Mouse (Mus musculus) lung, postnatal 14 days (tissue): ENCODE data around the gene Padi3.
A peak's percentile ranks its signal among the peaks of the same experiment; 100 is the strongest.

Experiments used
- DNase-seq: peaks from one replicate; pipeline ENCODE4 v3.0.0; 2021

The Padi3 gene

DNA sequence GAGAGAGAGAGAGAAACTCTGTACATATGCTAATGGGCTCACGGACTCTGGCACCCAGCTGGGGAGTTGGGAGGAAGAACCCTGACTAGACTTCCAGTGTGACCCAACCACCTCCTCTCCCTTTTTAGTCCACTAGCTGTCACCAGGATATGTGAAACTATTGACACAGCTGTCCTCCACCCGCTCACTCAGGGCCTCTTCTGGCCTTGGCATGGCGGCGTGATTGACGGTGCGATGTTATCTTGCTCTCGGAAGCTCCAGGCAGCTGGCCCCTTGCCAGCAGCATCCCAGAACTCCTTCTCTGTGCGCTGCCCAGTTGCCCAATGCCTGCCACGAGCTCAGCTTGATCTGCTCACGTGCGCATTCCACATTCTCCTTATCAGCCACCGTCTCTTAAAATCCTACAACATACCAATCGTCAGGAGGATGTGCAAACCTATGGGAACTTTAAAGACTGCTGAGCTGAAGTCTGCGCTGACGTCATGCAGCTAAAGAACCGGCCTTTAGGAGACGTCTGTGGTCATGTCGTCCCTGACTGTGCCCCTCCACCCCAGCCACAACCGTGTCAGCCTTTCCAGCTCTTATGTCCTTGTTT, 30.5 kb downstream of the Padi3 start:
- peak; percentile 22 for DNase-seq

DNA sequence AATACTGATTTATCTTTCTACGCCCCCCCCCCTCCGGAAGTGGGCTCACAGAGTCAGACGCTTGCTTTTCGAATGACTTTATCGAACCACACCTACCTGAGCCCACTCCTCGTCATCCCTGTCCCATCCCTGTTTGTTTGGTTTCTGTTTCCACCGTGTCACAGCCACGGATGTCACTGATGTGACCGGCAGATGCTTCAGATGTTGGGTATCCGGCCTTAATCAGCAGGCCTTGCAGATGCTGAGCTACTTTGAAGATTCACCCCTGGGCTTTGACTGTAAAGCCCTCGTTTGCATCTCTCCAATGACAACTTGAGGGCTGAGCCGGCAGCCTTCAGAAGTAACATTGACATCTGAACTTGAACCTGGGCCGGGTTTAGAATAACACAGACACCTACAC, 33.8 kb downstream of the Padi3 start:
- DNase-seq: no peak

DNA sequence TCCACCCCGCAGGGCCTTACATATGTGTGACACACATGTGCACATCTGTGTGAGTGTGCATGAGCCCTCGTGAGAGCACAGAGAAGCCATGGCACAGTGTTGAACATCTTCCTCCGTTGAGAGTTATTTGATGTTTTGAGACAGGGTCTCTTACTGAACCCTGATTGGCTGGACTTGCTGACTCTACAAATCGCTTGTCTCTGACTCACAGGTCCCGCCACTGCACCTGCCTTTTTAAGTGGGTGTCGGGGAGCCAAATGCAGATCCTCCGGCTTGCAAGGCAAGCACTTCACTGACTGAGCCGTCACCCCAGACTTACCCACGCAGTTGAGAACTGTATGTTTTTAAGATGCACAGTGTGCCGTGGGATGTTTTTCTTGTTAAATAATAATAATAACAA, 34.6 kb downstream of the Padi3 start:
- no peak for DNase-seq

DNA sequence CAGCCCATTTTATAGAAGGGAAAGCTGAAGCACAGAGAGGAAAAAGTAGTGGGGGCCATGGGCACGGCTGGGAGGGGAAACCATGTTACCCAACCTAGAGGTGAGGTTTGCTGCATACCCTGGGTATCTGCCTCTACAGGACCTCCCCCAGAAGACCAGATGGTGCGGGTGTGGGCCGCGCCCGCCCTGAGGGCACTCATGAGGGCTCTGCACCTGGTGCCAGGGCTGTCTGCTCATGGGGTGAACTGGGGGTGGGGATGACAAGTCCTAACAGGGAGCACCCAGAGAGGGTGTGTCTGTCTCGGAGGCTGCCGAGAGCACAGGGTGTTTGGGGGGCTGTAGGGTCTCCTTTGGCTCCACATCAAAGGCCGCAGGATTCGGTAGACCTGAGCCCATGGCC, 35.6 kb downstream of the Padi3 start:
- no peak for DNase-seq

DNA sequence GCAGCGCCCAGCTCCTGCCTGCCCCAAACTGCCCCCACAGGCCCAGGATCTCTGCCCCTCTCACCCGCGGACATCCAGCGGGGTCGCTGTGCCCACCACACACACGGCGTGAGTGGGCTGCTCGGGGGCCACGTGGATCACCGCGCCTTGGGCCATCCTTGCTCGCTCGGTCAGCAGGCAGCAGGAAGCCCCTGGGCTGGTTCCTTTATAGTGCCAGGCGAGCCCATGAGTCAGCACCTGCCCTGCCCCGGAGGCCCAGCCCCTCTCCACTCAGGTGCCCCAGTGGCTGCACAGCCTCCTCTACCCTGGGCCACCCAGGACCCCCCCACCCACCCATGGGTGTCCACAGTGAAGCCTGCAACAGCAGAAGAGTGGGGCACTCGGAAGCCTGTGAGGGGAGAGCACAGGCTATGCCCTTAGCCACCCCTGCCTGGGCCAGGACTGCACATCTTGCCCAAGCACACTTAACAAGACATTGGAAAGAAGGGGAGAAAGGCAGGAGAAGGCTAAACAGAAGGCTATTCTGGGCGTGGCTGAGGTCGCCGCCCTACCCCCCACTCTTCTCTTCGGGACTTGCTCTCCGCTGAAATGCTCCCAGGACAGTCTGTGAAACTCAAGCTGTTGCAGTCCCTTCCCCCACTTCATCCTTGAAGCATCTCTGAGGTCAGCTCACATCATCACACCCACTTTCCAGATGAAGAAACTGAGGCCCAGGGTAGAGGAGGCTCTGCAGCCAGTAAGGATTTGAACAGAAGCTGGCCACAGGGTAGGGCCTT, 36.2 kb downstream of the Padi3 start, which contains the start of gene Padi4:
TSS of gene Padi4 (minus strand) at position 212 of the 776 bp plus-strand sequence.
- no peak for DNase-seq

DNA sequence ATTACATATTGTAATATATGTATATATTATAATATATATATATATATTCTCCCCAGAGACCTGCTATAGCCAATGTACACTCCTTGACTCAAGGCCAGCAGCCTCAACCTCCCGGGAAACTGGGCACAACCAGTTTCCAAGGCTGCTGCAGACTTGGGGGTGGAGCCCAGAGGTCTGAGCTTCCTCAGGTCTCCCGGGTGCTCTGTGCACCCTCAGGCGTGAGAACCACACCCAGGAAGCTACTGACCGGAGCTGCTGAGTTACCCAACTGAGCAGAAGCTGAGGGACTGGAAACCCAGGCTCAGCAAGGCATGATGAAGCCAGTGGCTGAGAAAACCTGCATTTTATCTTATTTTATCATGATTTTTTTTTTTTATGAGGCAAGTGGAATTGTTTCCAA, 39.4 kb downstream of the Padi3 start:
- peak; percentile 18 for DNase-seq

DNA sequence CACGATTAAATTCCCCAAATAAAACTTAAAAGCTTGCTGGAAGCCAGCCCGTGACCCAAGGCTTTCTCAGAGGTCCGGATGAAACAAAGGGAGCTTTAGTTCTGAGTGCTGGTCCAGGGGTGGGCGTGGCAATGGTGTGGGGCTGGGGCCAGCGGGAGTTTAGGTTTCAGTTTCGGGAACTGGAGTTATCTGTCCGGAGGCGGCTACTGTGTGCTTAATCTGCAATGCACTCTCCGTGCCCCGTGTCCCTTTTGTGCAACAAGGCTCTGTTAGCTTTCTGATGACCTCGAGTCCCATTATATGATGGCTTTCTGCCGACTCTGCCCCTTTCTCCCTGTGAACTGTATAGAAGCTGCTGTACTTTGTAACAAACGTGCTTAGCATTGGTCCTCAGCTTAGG, 40.0 kb downstream of the Padi3 start:
- DNase-seq: peak; percentile 66

DNA sequence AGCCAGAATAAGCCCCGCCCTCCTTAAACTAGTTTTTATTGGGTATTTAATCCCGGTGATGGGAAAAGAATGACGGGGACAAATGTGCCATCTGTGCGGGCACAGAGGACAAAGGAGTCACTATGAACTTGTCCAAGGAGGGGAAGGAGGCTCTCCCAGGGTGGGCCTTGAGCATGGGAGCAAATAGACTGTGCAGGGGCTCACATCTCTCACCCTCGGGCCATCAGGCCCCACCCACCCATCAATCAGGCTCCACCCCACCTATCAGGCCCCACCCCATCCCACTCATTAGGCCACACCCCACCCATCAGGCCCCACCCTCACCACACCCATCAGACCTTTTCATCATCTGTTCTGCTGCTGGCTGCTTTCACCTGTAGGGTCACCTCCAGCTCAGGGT, 41.5 kb downstream of the Padi3 start:
- no peak for DNase-seq

DNA sequence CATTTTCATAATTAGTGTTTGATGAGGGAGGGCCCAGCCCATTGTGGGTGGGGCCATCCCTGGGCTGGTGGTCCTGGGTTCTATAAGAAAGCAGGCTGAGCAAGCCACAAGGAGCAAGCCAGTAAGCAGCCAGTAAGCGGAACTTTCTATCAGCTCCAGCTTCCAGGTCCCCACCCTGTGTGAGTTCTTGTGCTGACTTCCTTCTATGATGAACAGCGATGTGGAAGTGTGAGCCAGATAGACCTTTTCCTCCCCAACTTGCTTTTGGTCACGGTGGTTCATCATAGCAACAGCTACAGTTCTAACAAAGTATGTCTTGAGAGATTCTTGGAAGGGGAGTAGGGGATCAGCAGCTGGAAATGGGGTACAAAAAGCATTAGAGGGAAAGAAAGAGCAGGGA, 44.5 kb downstream of the Padi3 start:
- DNase-seq: no peak

DNA sequence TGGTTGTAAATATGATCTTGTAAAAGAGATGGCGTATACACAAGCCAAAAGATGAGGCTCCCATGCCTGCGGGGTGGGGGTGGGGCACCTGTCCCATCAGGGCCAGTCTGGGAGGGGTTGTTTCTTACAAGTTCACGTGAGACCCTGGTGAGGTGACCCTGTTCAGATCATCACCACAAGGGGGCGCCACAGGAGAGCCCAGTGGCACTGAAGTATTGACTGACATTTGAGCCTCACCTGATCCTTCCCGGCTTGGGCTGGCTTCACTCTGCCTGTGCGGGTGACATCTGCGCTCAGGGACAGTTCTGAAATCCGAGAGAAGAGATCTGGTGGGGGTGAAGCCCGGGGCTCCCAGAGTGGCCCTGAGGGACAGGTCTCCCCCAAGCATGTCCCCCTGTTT, 47.3 kb downstream of the Padi3 start:
- peak; percentile 75 for DNase-seq

DNA sequence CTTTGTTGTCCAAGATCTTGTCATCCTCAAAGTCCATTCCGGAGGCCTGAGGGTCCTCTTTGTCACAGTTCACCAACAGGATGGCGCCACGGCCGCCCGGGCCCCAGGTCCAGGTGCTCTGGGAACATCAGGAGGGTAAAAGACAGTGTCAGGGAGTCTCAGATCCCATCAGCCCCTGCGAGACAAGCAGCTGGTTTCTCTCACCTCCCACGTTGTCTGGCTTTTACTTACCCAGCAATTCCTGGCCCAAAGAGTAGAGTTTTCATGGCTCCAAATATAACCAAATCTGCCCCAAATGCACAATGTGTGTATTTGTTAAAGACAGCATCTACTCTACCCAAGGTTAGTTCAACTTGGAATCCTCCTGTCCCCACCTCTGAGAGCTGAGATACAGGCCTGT, 48.8 kb downstream of the Padi3 start:
- DNase-seq: peak; percentile 56

DNA sequence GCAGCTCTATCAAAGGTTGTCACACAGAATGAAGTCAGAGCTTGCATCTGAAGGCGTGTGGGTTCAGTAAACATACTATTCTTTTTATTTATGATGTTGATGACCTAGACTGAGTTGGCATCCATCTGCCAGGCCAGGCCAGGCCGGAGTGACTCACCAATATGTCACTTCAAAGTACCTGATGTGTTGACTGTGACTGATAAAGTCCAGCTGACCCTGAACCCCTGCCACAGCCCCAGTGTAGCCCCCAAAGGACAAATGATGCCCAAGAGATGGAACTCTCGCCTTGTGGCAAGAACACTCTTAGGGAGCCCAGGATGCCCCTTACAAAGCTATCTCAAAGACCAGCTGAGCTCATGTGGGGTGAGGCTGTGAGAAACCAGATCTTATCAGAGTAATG, 54.6 kb downstream of the Padi3 start:
- DNase-seq: no peak

DNA sequence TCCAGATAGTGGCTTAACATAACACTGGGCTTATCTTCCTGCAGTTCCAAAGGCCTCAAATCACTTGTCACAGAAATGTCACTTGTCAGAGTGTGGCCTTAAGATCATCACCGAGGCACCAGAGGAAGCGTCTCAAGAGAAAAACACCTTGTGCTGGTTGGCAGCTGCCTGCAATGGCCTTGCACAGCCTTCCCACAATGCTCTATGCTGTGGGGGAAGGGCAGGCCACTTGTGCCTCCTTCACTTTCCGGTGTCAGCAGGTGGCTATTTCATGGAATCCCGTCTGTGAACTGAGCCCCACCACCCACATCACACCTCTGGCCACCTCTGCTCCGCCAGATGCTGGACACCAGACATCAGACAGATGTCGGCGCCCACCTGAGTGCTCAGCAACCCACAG, 57.1 kb downstream of the Padi3 start:
- no peak for DNase-seq

DNA sequence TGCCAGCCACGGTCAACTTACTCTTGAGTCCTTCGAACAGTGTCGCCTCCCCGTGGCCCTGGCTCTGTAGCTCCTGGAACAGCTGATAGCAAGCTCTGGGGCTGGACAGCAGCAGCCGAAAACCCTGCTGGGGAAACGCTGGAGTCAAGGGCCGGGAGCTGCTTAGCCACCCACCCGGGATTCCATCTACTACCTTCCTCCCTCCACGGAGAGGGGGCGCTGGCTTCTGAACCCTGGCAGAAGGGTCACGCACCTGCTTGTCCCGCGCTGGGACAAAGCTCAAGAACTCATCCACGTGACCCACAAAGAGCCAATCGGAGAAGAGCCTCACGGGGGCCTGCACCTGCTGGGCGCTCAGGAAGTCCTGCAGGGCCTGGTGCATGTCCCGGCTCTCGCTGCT, 60.1 kb downstream of the Padi3 start:
- DNase-seq: peak; percentile 44

DNA sequence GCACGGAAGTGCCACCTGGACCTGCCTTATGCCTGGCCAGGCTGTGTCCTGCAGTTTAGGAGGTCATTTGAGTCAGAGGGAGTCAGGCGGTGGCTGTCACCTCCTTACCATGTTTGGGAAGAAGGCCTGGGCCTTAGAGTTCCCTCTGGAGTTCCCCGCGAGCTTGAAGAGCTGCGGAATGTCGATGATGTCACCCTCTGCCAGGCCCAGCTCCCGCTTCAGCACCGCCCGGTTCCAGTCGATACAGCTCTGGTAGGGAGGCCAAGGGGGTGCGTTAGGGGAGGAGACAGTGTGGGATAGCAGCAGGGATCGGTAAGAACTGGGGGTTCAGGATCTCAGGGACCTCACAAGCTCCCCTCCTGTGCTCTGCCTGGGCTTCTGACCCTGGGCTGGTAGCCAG, 62.5 kb downstream of the Padi3 start:
- peak; percentile 8 for DNase-seq

DNA sequence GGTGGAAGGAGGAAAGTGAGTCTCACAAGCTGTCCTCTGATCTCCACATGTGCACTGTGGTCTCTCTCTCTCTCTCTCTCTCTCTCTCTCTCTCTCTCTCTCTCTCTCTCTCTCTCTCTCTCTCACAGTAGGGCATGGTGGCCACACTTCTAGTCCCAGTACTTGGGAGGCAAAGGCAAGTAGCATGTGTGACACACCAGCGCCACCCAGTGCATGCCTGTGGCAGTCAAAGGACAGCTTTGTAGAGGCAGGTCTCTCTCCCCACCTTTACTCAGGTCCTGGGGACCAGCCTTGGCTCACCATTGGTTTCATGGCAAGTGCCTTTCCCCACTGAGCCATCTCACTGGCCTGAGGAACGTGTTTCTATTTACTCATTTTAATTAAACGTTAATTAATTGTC, 65.8 kb downstream of the Padi3 start:
- peak; percentile 50 for DNase-seq

DNA sequence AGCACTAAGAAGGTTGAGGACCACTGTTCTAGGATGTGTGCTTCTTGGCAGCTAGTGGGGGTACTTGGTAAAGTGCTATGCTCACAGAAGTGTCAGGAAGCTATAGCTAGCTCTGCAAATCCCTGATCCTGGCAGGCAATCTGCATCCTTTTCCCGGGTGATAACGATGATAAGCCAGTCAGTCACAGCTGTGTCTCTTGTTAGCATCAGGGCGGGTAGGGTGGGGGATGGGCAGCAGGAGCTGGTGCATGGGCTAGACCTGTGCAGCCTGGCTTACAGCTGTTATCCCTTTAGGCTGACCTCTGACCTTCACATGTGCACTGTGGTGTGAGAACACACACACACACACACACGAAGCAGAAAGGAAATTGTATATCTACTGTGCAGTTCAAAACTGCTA, 67.4 kb downstream of the Padi3 start:
- no peak for DNase-seq

DNA sequence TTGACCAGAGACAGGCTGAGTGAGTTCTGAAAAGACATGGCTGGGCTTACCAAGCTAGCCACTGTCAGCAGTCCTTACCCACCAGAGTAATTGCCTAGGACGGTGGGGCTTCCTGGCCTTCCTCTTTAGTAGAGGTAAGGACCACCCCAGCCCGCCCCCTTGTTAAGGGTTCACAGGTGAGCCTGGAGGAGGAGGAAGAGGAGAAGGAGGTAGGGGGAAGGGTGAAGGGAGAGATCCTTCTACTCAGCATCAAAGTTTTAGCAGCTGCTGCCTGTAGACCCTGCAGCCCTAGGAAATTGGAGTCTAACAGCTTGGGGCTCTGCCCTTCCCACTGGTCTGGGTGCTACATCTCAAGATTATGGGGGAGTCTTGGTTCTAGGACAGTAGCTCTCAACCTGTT, 67.9 kb downstream of the Padi3 start, which contains the start of gene Padi6:
TSS of gene Padi6 (minus strand) at position 101 of the 400 bp plus-strand sequence.
- no peak for DNase-seq

DNA sequence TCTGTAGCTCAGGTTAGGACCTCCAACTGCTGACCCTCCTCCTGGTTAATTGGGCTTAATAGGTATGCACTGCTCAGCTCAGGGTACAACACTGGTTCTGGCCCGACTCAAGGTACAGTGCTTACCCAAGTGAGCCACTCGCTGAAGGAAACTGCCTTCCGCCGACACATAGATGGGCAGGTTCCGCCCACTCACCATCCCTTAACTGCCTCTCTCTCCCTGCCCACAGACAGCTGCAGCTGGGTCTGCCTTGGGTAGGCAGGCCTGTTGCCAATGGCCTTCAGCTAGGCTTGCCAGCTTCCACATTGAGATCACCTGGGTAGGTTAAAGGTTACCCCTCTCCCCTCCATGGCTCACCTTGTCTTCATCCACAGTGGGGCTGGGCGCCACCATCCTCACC, 69.0 kb downstream of the Padi3 start:
- no peak for DNase-seq

DNA sequence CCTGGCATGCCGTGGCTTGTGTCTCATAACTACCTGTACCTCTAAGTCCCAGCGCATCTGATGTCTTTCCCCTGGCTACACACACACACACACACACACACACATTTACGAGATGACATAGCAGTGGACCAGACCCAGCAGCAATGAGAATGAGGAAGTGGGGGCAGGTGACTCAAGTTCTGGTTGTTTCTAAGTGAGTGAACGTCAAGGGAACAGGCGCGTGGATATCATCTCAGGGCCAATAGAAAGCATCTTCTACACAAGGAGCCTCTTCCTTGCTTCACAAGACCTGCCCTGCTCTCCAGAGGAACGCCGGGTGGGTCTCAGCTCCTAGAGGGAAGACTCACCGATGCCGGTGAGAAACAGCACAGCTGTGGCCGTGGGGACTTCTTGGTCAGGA, 69.8 kb downstream of the Padi3 start:
- DNase-seq: no peak
